In the genomic region with DNA sequence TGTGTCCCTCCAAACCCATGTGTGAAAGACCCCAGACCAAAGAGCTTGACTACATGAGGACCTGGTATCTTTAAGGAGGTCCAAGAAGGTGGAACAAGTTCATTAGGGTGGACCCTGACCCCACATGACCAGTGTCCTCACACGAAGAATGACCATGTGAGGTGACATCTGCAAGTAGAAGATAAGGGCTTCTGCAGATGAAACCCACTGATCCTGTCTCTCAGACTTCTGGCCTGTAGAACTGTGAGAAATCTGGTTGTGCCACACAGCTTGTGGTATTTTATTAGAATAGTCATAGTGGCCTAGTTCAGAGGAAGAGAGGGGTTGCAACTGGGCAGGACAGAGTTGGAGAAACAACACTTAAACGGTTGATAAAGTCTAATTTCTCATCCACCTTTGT, we compare ENCODE assay signal across 25 mouse cellular contexts.
DNase-seq lines count a peak whose midpoint lies in the region; ATAC-seq and TF ChIP-seq lines count a peak whose summit lies in the region.
"Had no signal": no experiment of that assay in that cellular context is flagged by ENCODE, and none has a peak within 500 bp of the region (broad histone marks: within the 10 kb centered on the region; RNA-seq: fewer than 3 reads in every experiment).

No protein-coding gene starts in this region.

- no peaks in the 10 kb centered on the region for H3K27me3 ChIP-seq in liver, postnatal 0 days (ENCODE audit: insufficient read depth, low read length)
- H3K27me3 ChIP-seq in liver, embryonic 11.5 days (replicated peaks; ENCODE audit: control insufficient read depth, insufficient read depth, low read length): no peaks in the 10 kb centered on the region; the same call in 1 of the 2 replicates
- H3K27me3 ChIP-seq in G1E (ENCODE audit: insufficient read depth, low read length): no peaks in the 10 kb centered on the region
- H3K27me3 ChIP-seq: CH12.LX; embryonic facial prominence, embryonic 12.5 days; forebrain, embryonic 13.5 days; forebrain, embryonic 15.5 days; Patski had no signal

- TF ChIP-seq EP300 in liver, postnatal 0 days (IDR thresholded peaks at IDR 0.05; ENCODE audit: low read depth): no peak

- H3K4me3 ChIP-seq in liver, postnatal 0 days (ENCODE audit: low read depth, low read length): no peak overlapping the region
- no peak overlapping the region for H3K4me3 ChIP-seq in liver, embryonic 11.5 days (ENCODE audit: low read depth, low read length)
- H3K4me3 ChIP-seq in G1E (ENCODE audit: low read depth, low read length): no peak overlapping the region
- H3K4me3 ChIP-seq: embryonic facial prominence, embryonic 10.5 days; embryonic facial prominence, embryonic 12.5 days; erythroblast, embryonic 14.5 days; forebrain, embryonic 10.5 days; forebrain, embryonic 13.5 days; forebrain, embryonic 15.5 days had no signal

- WGBS in liver, postnatal 0 days (ENCODE audit: insufficient replicate concordance): 45% methylated on average over 2 of the region's 2 CpGs
- 47% methylated on average over 2 of the region's 2 CpGs for WGBS in liver, embryonic 11.5 days

- H3K36me3 ChIP-seq in liver, postnatal 0 days (replicated peaks; ENCODE audit: insufficient read depth, low read length): no peaks in the 10 kb centered on the region
- no peaks in the 10 kb centered on the region for H3K36me3 ChIP-seq in liver, embryonic 11.5 days (ENCODE audit: control insufficient read depth, insufficient read depth, low read length)
- no peaks in the 10 kb centered on the region for H3K36me3 ChIP-seq in G1E (replicated peaks)
- H3K36me3 ChIP-seq: embryonic facial prominence, embryonic 10.5 days; embryonic facial prominence, embryonic 12.5 days; forebrain, embryonic 10.5 days; forebrain, embryonic 15.5 days had no signal

- no peak overlapping the region for H3K9ac ChIP-seq in liver, postnatal 0 days (replicated peaks)
- H3K9ac ChIP-seq in liver, embryonic 11.5 days (ENCODE audit: low read depth, low read length): no peak overlapping the region
- H3K9ac ChIP-seq: embryonic facial prominence, embryonic 12.5 days; forebrain, embryonic 13.5 days; forebrain, embryonic 15.5 days; forebrain, postnatal 0 days had no signal

- ATAC-seq in liver, postnatal 0 days: no peak
- ATAC-seq in liver, embryonic 11.5 days (replicated peaks; ENCODE audit: low FRiP score): no peak
- ATAC-seq in G1E (ENCODE audit: extremely low read depth, insufficient number of reproducible peaks, low FRiP score, poor library complexity, severe bottlenecking): peak; percentile 73
- 0 out of 2 replicates have a peak, but pooled peaks have one; percentile 19 for ATAC-seq in megakaryocyte-erythroid progenitor cell, adult 5-6 weeks (replicated peaks; ENCODE audit: low FRiP score, low TSS enrichment, poor library complexity, severe bottlenecking)
- no peak for ATAC-seq in erythroblast, adult 5-6 weeks (replicated peaks; ENCODE audit: low FRiP score, poor library complexity, severe bottlenecking)
- ATAC-seq: activated CD4-positive, CD25-positive, alpha-beta regulatory T cell, adult 4 months; CD4-positive, CD25-positive, alpha-beta regulatory T cell, adult 4 months; forebrain, embryonic 13.5 days; forebrain, embryonic 15.5 days; forebrain, postnatal 0 days; Patski had no signal

- no peak for TF ChIP-seq CTCF in liver, postnatal 0 days (IDR thresholded peaks at IDR 0.05; ENCODE audit: low read depth)
- no peak for TF ChIP-seq CTCF in G1E (IDR thresholded peaks at IDR 0.05; ENCODE audit: low read depth, low read length)

- H3K4me1 ChIP-seq in liver, postnatal 0 days (ENCODE audit: insufficient read depth): no peaks in the 10 kb centered on the region
- no peaks in the 10 kb centered on the region for H3K4me1 ChIP-seq in liver, embryonic 11.5 days (replicated peaks; ENCODE audit: control insufficient read depth, insufficient read depth, low read length)
- peaks cover 54% of the 10 kb centered on the region for H3K4me1 ChIP-seq in G1E (ENCODE audit: insufficient read depth, low read depth, low read length)
- H3K4me1 ChIP-seq: embryonic facial prominence, embryonic 10.5 days; embryonic facial prominence, embryonic 12.5 days; forebrain, embryonic 13.5 days; forebrain, embryonic 15.5 days had no signal

- no peak overlapping the region for H3K4me2 ChIP-seq in liver, postnatal 0 days (ENCODE audit: low read depth, low read length)
- H3K4me2 ChIP-seq in liver, embryonic 11.5 days: no peak overlapping the region
- H3K4me2 ChIP-seq: embryonic facial prominence, embryonic 12.5 days; forebrain, embryonic 13.5 days; forebrain, embryonic 15.5 days had no signal

- no peaks in the 10 kb centered on the region for H3K9me3 ChIP-seq in liver, postnatal 0 days (ENCODE audit: low read length)
- H3K9me3 ChIP-seq in liver, embryonic 11.5 days (ENCODE audit: control insufficient read depth, low read length): no peaks in the 10 kb centered on the region
- H3K9me3 ChIP-seq in G1E (replicated peaks): 0 out of 2 replicates have a peak, but pooled peaks cover 4% of the 10 kb centered on the region
- H3K9me3 ChIP-seq: embryonic facial prominence, embryonic 10.5 days; forebrain, embryonic 13.5 days; forebrain, embryonic 15.5 days had no signal

- no peak overlapping the region for H3K27ac ChIP-seq in liver, postnatal 0 days (ENCODE audit: low read depth)
- no peak overlapping the region for H3K27ac ChIP-seq in liver, embryonic 11.5 days (ENCODE audit: low read depth, low read length)
- H3K27ac ChIP-seq: embryonic facial prominence, embryonic 10.5 days; embryonic facial prominence, embryonic 12.5 days; forebrain, embryonic 10.5 days; forebrain, embryonic 13.5 days; forebrain, embryonic 15.5 days had no signal

- peak; percentile 1 for DNase-seq in liver, postnatal 0 days
- no peak for DNase-seq in liver, embryonic 11.5 days (ENCODE audit: low spot score)
- DNase-seq in G1E (ENCODE audit: low spot score): no peak
- DNase-seq in urinary bladder, postnatal 25 days (ENCODE audit: low spot score): no peak
- DNase-seq: adrenal gland, adult 8-10 months; adrenal gland, postnatal 14 days; adrenal gland, postnatal 36 days; B cell, adult 2 months; cerebellum, adult 11-12 months; cerebellum, adult 2 months; cerebellum, adult 9-10 months; cerebellum, postnatal 25 days; forebrain, postnatal 0 days had no signal

Comparison
In these comparisons a context has a peak if more than half of its experiments do, and no peak if none do; other contexts are left out.
1. ATAC-seq: peak in G1E (single experiment) and megakaryocyte-erythroid progenitor cell, adult 5-6 weeks (single experiment); none in liver, postnatal 0 days (single experiment), liver, embryonic 11.5 days (single experiment) and erythroblast, adult 5-6 weeks (single experiment).